Mouse (Mus musculus): ENCODE results near the gene Akr1c14.

DNA sequence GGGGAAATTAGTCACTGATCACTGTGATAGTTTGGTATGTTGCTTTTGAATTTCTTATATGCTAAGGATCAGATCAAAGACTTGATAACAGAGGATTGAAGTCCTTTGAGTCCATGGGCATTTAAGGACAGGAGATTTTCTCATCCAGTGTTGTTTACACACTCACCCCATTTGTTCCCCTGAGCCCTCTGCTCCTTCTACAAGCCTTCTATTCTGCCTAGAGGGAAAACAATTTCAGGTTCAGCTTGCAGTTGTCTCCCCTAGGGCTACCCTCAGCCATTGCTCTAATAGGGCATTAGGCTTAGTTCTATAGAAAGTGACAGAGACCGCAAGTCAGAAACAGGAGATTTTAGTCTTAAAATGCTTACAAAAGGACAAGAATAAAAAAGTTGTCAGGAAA lies 585 bp upstream of the Akr1c14 start:
- TF ChIP-seq CTCF (IDR thresholded peaks at IDR 0.05; ENCODE audit: borderline replicate concordance, insufficient read depth, low read depth, low read length) (no peak), POLR2A (IDR thresholded peaks at IDR 0.05; ENCODE audit: borderline replicate concordance, insufficient read depth, low read length) (no peak)

Measured in cerebellum, adult 2 months (tissue).